Mouse (Mus musculus) naive thymus-derived CD4-positive, alpha-beta T cell, adult 2 months (primary cell): Measurements from ENCODE around the gene Tor1aip1.

Experiments used
- DNase-seq: peaks from one replicate; pipeline ENCODE4 v3.0.0-alpha.2; 2011; ENCODE audit warnings: low read depth

Gene Tor1aip1

GRCm38 (mm10) chr1:156035930-156036737, at the start of gene Tor1aip1:
Gene Tor1aip1 (minus strand): TSS chr1:156036480.
- DNase-seq = peak; percentile 98

- peak; percentile 73 for DNase-seq
Observed at GRCm38 (mm10) chr1:156085770-156086169, 49.5 kb upstream of the Tor1aip1 start.

- no peak for DNase-seq
Observed at GRCm38 (mm10) chr1:156084603-156085002, 48.3 kb upstream of the Tor1aip1 start.

GRCm38 (mm10) chr1:156077655-156078054, 41.4 kb upstream of the Tor1aip1 start:
- no peak for DNase-seq

GRCm38 (mm10) chr1:156076474-156076873, 40.2 kb upstream of the Tor1aip1 start:
- DNase-seq = peak; percentile 31

GRCm38 (mm10) chr1:156074575-156074974, 38.3 kb upstream of the Tor1aip1 start:
- DNase-seq = no peak

GRCm38 (mm10) chr1:156073169-156073821, 37.0 kb upstream of the Tor1aip1 start:
- no peak for DNase-seq

- DNase-seq = no peak
Observed at GRCm38 (mm10) chr1:156070106-156070505, 33.8 kb upstream of the Tor1aip1 start.

- peak; percentile 21 for DNase-seq
Observed at GRCm38 (mm10) chr1:156066133-156066532, 29.9 kb upstream of the Tor1aip1 start.

GRCm38 (mm10) chr1:156062193-156062592, 25.9 kb upstream of the Tor1aip1 start:
- DNase-seq = no peak

GRCm38 (mm10) chr1:156058207-156058606, 21.9 kb upstream of the Tor1aip1 start:
- no peak for DNase-seq

GRCm38 (mm10) chr1:156046688-156047087, 10.4 kb upstream of the Tor1aip1 start:
- no peak for DNase-seq

GRCm38 (mm10) chr1:156044211-156044611, 7.9 kb upstream of the Tor1aip1 start:
- DNase-seq = no peak

GRCm38 (mm10) chr1:156043027-156043426, 6.7 kb upstream of the Tor1aip1 start:
- peak; percentile 84 for DNase-seq

GRCm38 (mm10) chr1:156042481-156042880, 6.2 kb upstream of the Tor1aip1 start:
- DNase-seq = no peak

GRCm38 (mm10) chr1:156041451-156042241, 5.4 kb upstream of the Tor1aip1 start:
- DNase-seq = no peak

GRCm38 (mm10) chr1:156040731-156041401, 4.6 kb upstream of the Tor1aip1 start:
- DNase-seq = peak; percentile 88

- DNase-seq = peak; percentile 67
Observed at GRCm38 (mm10) chr1:156039989-156040388, 3.7 kb upstream of the Tor1aip1 start.

- peak; percentile 81 for DNase-seq
Observed at GRCm38 (mm10) chr1:156037144-156037583, 884 bp upstream of the Tor1aip1 start.

- peak; percentile 83 for DNase-seq
Observed at GRCm38 (mm10) chr1:156035269-156035929, 881 bp downstream of the Tor1aip1 start, which contains the start of gene Tor1aip2. Gene Tor1aip2 (plus strand): TSS chr1:156035403.

GRCm38 (mm10) chr1:156034661-156035060, 1.6 kb downstream of the Tor1aip1 start:
- DNase-seq = no peak
